Mouse (Mus musculus): ENCODE data around the gene Phf6. TPM values are rescaled to one million over a fixed set of nuclear protein-coding genes. Genes with fewer than 3 reads are reported as not detected.

The Phf6 gene
- total and polyA plus RNA-seq, 3 experiments = 15.8 to 44.9 (median 18.7) TPM

DNA sequence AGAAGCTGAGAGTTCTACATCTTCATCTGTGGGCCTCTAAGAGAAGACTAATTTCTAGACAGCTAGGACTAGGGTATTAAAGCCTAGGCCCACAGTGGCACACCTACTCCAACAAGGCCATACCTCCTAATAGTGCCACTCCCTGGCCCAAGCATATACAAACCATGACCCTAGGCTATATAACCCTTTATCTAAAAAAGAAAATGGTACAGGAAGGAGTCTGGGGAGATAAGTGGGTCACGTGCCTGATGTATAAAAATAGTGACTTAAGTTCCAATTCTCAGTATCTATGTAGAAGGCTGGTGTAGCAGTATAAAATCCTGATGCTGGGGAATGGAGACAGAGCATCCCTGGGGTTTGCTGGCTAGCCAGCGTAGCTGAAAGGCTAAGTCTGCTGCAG is 53.1 kb downstream of the Phf6 start:
- peaks cover 4 to 6% of the 10 kb centered on the region in 2 experiments for H3K4me1 ChIP-seq (ENCODE audit: control insufficient read depth in 1 of 2, insufficient read depth in 2 of 2, low read length in 2 of 2)
- no peaks in the 10 kb centered on the region for H3K9me3 ChIP-seq (replicated peaks; ENCODE audit: insufficient read depth, low read length)
- no peak overlapping the region for H3K9ac ChIP-seq (ENCODE audit: control insufficient read depth, low read depth, low read length, poor library complexity, severe bottlenecking)
- H3K79me2 ChIP-seq (ENCODE audit: control insufficient read depth, insufficient read depth, low read length, poor library complexity) = no peaks in the 10 kb centered on the region
- H3K4me3 ChIP-seq (ENCODE audit: control insufficient read depth in 1 of 2, insufficient read depth in 1 of 2, low read depth in 2 of 2, low read length in 2 of 2) = no peak overlapping the region
- no peaks in the 10 kb centered on the region for H3K27me3 ChIP-seq (ENCODE audit: control insufficient read depth in 1 of 2, insufficient read depth in 2 of 2, low read length in 2 of 2)
- H3K36me3 ChIP-seq (ENCODE audit: control insufficient read depth in 1 of 2, insufficient read depth in 2 of 2, low read length in 2 of 2) = peaks cover 0 to 6% of the 10 kb centered on the region in 2 experiments; a peak in 2 of 4 replicates
- no peak overlapping the region for H3K27ac ChIP-seq (ENCODE audit: control insufficient read depth, low read depth, low read length)
- TF ChIP-seq RAD21 (IDR thresholded peaks at IDR 0.05; ENCODE audit: low read depth, low read length) (no peak), USF1 (IDR thresholded peaks at IDR 0.05; ENCODE audit: low read depth, low read length) (peak; percentile 91), EP300 (IDR thresholded peaks at IDR 0.05; ENCODE audit: low read depth in 1 of 2, low read length in 2 of 2) (0 out of 4 replicates have a peak, but pooled peaks of 1 of the 2 experiments have one; percentile 22), TAL1 (IDR thresholded peaks at IDR 0.05; ENCODE audit: low read length) (no peak), GATA1 (IDR thresholded peaks at IDR 0.05; ENCODE audit: low read depth, low read length) (peak; percentile 43; the same call in 1 of the 2 replicates), MAX (IDR thresholded peaks at IDR 0.05; ENCODE audit: low read length) (peak; percentile 54; the same call in 1 of the 2 replicates), ETS1 (IDR thresholded peaks at IDR 0.05; ENCODE audit: low read depth, low read length) (0 out of 2 replicates have a peak, but pooled peaks have one; percentile 28), BHLHE40 (IDR thresholded peaks at IDR 0.05; ENCODE audit: borderline replicate concordance, low read depth, low read length) (peak; percentile 69), USF2 (IDR thresholded peaks at IDR 0.05; ENCODE audit: borderline replicate concordance in 1 of 2, insufficient read depth in 1 of 2, low read depth in 1 of 2, low read length in 2 of 2) (peak in 1 of 2 experiments; percentile 67; a peak in 2 of 4 replicates), MEF2A (IDR thresholded peaks at IDR 0.05; ENCODE audit: extremely low read depth, insufficient replicate concordance, low read depth, low read length, poor library complexity, severe bottlenecking) (peak; percentile 47; the same call in 1 of the 2 replicates)
- no peak for DNase-seq (ENCODE audit: low read depth, low spot score)

DNA sequence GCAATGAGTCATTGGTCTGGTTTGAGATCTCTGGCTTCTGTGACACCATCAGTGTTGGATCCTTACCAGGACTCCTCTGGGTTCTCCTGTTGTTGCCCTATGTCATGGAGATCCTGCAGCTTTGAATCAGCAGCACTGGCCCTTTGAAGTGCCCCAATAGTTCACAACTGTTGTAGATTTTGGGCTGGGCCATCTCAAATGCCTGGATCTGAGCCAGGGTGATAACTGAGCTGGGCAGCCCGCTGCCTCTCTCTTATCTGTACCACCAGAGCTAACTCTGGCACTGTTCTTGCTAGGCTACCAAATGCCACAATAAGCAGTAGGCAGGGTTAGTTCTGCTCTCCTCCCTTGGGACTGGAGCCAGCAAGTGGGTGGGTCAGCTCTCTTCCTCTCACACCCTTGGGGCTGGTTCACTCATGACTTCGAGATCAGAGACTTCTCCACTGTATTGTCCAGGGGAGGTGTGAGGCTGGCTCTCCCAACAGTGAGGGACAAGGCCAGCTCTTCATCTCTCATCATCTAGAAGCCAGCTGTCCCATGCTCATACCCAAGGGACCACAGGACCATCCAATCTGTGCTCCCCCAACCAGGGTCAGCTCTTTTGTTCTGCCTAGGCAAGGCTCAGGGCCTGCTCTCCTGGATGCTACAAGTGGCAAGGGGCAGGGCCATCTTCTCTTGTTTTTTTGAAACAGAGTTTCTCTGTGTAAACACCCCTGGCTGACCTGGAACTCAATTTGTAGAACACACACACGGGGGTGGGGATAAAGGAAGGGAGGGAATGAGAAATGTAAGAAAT is 59.3 kb downstream of the Phf6 start:
- peak; percentile 85 for DNase-seq (ENCODE audit: low read depth, low spot score)
- Histone ChIP-seq H3K4me1 (ENCODE audit: control insufficient read depth in 1 of 2, insufficient read depth in 2 of 2, low read length in 2 of 2) (peaks cover 7 to 16% of the 10 kb centered on the region in 2 experiments), H3K4me3 (ENCODE audit: control insufficient read depth in 1 of 2, insufficient read depth in 1 of 2, low read depth in 2 of 2, low read length in 2 of 2) (no peak overlapping the region), H3K27ac (ENCODE audit: control insufficient read depth, low read depth, low read length) (peak overlapping the region; percentile 72), H3K27me3 (ENCODE audit: control insufficient read depth in 1 of 2, insufficient read depth in 2 of 2, low read length in 2 of 2) (no peaks in the 10 kb centered on the region), H3K79me2 (ENCODE audit: control insufficient read depth, insufficient read depth, low read length, poor library complexity) (no peaks in the 10 kb centered on the region), H3K9me3 (replicated peaks; ENCODE audit: insufficient read depth, low read length) (no peaks in the 10 kb centered on the region), H3K36me3 (ENCODE audit: control insufficient read depth in 1 of 2, insufficient read depth in 2 of 2, low read length in 2 of 2) (peaks cover 0 to 14% of the 10 kb centered on the region in 2 experiments; a peak in 2 of 4 replicates), H3K9ac (ENCODE audit: control insufficient read depth, low read depth, low read length, poor library complexity, severe bottlenecking) (no peak overlapping the region)
- TF ChIP-seq KAT2A (conservative IDR thresholded peaks at IDR 0.05; ENCODE audit: low read depth, low read length) = no peak
- peak; percentile 74 to 83 for TF ChIP-seq EP300 (IDR thresholded peaks at IDR 0.05; ENCODE audit: low read depth in 1 of 2, low read length in 2 of 2)
- no peak for TF ChIP-seq MAFK (IDR thresholded peaks at IDR 0.05; ENCODE audit: borderline replicate concordance, low read depth, low read length)
- peak; percentile 75 for TF ChIP-seq ETS1 (IDR thresholded peaks at IDR 0.05; ENCODE audit: low read depth, low read length)
- TF ChIP-seq NRF1 (IDR thresholded peaks at IDR 0.05; ENCODE audit: insufficient read depth, low read depth, low read length, poor library complexity, severe bottlenecking) = no peak
- no peak for TF ChIP-seq MYC (IDR thresholded peaks at IDR 0.05; ENCODE audit: low read depth, low read length)
- TF ChIP-seq GATA1 (IDR thresholded peaks at IDR 0.05; ENCODE audit: low read depth, low read length) = peak; percentile 76
- peak; percentile 86 for TF ChIP-seq TAL1 (IDR thresholded peaks at IDR 0.05; ENCODE audit: low read length)
- no peak for TF ChIP-seq GABPA (IDR thresholded peaks at IDR 0.05; ENCODE audit: low read depth, low read length)
- no peak for TF ChIP-seq MYB (IDR thresholded peaks at IDR 0.05; ENCODE audit: low read depth, low read length)
- TF ChIP-seq ZNF384 (IDR thresholded peaks at IDR 0.05; ENCODE audit: low read depth, low read length) = no peak
- TF ChIP-seq UBTF (IDR thresholded peaks at IDR 0.05; ENCODE audit: borderline replicate concordance, insufficient read depth, low read depth, low read length) = no peak
- TF ChIP-seq USF2 (IDR thresholded peaks at IDR 0.05; ENCODE audit: borderline replicate concordance in 1 of 2, insufficient read depth in 1 of 2, low read depth in 1 of 2, low read length in 2 of 2) = no peak
- peak; percentile 82 for TF ChIP-seq TCF12 (IDR thresholded peaks at IDR 0.05; ENCODE audit: low read depth, low read length)
- no peak for TF ChIP-seq HCFC1 (IDR thresholded peaks at IDR 0.05; ENCODE audit: low read depth, low read length)
- no peak for TF ChIP-seq POLR2AphosphoS5 (IDR thresholded peaks at IDR 0.05; ENCODE audit: borderline replicate concordance, low read depth, low read length)
